Mouse (Mus musculus): ENCODE results near the gene Pard6b. TPM values are rescaled to one million over a fixed set of nuclear protein-coding genes. Genes with fewer than 3 reads are reported as not detected.

Pard6b gene
- 47.2 and 50.5 TPM in 2 replicates for polyA plus RNA-seq (2015; fragmentation: Nextera tagmentation; extraction: Ambion mirVana)

GRCm38 (mm10) chr2:168080431-168081246 lies at the start of gene Pard6b:
Gene Pard6b, plus strand, starts transcription at chr2:168081004.
- Histone ChIP-seq H3K9me3 (ENCODE audit: low read length) (no peaks in the 10 kb centered on the region), H3K4me1 (ENCODE audit: insufficient read depth, low read depth, low read length) (0 out of 2 replicates have a peak, but pooled peaks cover 4% of the 10 kb centered on the region), H3K27me3 (replicated peaks; ENCODE audit: insufficient read depth, low read length) (0 out of 2 replicates have a peak, but pooled peaks cover 6% of the 10 kb centered on the region), H3K4me3 (ENCODE audit: low read depth, low read length) (peak within 1 kb of the TSS; percentile 74), H3K4me2 (replicated peaks; ENCODE audit: low read depth, low read length) (peak within 1 kb of the TSS; percentile 92), H3K36me3 (ENCODE audit: insufficient read depth, low read length) (no peaks in the 10 kb centered on the region), H3K27ac (ENCODE audit: low read length) (peak within 1 kb of the TSS; percentile 96), H3K9ac (replicated peaks; ENCODE audit: low read depth) (peak within 1 kb of the TSS; percentile 80)
- TF ChIP-seq EP300 (IDR thresholded peaks at IDR 0.05) (no peak), CTCF (IDR thresholded peaks at IDR 0.05) (no peak)
- ATAC-seq = peak; percentile 82
- WGBS = 2% methylated on average over 85 of the region's 110 CpGs
- DNase-seq (ENCODE audit: low spot score) = peak; percentile 97

- no peak for DNase-seq (ENCODE audit: low spot score)
- 85% methylated on average over 2 of the region's 2 CpGs for WGBS
These were observed 49.0 kb upstream of the Pard6b start for GRCm38 (mm10) chr2:168031842-168032241.

GRCm38 (mm10) chr2:168033905-168034304 lies 46.9 kb upstream of the Pard6b start:
- no peaks in the 10 kb centered on the region for H3K36me3 ChIP-seq (ENCODE audit: insufficient read depth, low read length)
- TF ChIP-seq CTCF (IDR thresholded peaks at IDR 0.05) (no peak), EP300 (IDR thresholded peaks at IDR 0.05) (no peak)
- H3K4me1 ChIP-seq (ENCODE audit: insufficient read depth, low read depth, low read length) = no peaks in the 10 kb centered on the region
- H3K9me3 ChIP-seq (ENCODE audit: low read length) = no peaks in the 10 kb centered on the region
- H3K4me3 ChIP-seq (ENCODE audit: low read depth, low read length) = no peak overlapping the region
- no peak overlapping the region for H3K9ac ChIP-seq (replicated peaks; ENCODE audit: low read depth)
- DNase-seq (ENCODE audit: low spot score) (no peak), ATAC-seq (no peak)
- H3K27me3 ChIP-seq (replicated peaks; ENCODE audit: insufficient read depth, low read length) = no peaks in the 10 kb centered on the region
- H3K4me2 ChIP-seq (replicated peaks; ENCODE audit: low read depth, low read length) = no peak overlapping the region
- 55% methylated on average over 10 of the region's 10 CpGs for WGBS
- H3K27ac ChIP-seq (ENCODE audit: low read length) = no peak overlapping the region

More at GRCm38 (mm10) chr2:168031842-168032241, 49.0 kb upstream of the Pard6b start:
- ATAC-seq = no peak
- H3K27ac ChIP-seq (ENCODE audit: low read length) = no peak overlapping the region
- H3K27me3 ChIP-seq (replicated peaks; ENCODE audit: insufficient read depth, low read length) = no peaks in the 10 kb centered on the region
- no peak overlapping the region for H3K4me2 ChIP-seq (replicated peaks; ENCODE audit: low read depth, low read length)
- 0 out of 2 replicates have a peak, but pooled peaks cover 2% of the 10 kb centered on the region for H3K9me3 ChIP-seq (ENCODE audit: low read length)
- TF ChIP-seq CTCF (IDR thresholded peaks at IDR 0.05) (no peak), EP300 (IDR thresholded peaks at IDR 0.05) (no peak)
- H3K4me3 ChIP-seq (ENCODE audit: low read depth, low read length) = no peak overlapping the region
- H3K4me1 ChIP-seq (ENCODE audit: insufficient read depth, low read depth, low read length) = no peaks in the 10 kb centered on the region
- no peaks in the 10 kb centered on the region for H3K36me3 ChIP-seq (ENCODE audit: insufficient read depth, low read length)
- H3K9ac ChIP-seq (replicated peaks; ENCODE audit: low read depth) = no peak overlapping the region

- 95% methylated on average over 6 of the region's 6 CpGs for WGBS
- DNase-seq (ENCODE audit: low spot score) = no peak
- no peak overlapping the region for H3K27ac ChIP-seq (ENCODE audit: low read length)
These were observed 44.9 kb upstream of the Pard6b start for GRCm38 (mm10) chr2:168035907-168036306.

GRCm38 (mm10) chr2:168037063-168037462 lies 43.7 kb upstream of the Pard6b start:
- Histone ChIP-seq H3K4me3 (ENCODE audit: low read depth, low read length) (no peak overlapping the region), H3K27ac (ENCODE audit: low read length) (no peak overlapping the region), H3K27me3 (replicated peaks; ENCODE audit: insufficient read depth, low read length) (no peaks in the 10 kb centered on the region), H3K36me3 (ENCODE audit: insufficient read depth, low read length) (no peaks in the 10 kb centered on the region), H3K4me2 (replicated peaks; ENCODE audit: low read depth, low read length) (no peak overlapping the region), H3K9ac (replicated peaks; ENCODE audit: low read depth) (no peak overlapping the region), H3K4me1 (ENCODE audit: insufficient read depth, low read depth, low read length) (no peaks in the 10 kb centered on the region), H3K9me3 (ENCODE audit: low read length) (no peaks in the 10 kb centered on the region)
- DNase-seq (ENCODE audit: low spot score) (peak; percentile 48), ATAC-seq (no peak)
- WGBS = 23% methylated on average over 3 of the region's 3 CpGs
- TF ChIP-seq EP300 (IDR thresholded peaks at IDR 0.05) (no peak), CTCF (IDR thresholded peaks at IDR 0.05) (no peak)

More at GRCm38 (mm10) chr2:168035907-168036306, 44.9 kb upstream of the Pard6b start:
- Histone ChIP-seq H3K9me3 (ENCODE audit: low read length) (no peaks in the 10 kb centered on the region), H3K4me1 (ENCODE audit: insufficient read depth, low read depth, low read length) (no peaks in the 10 kb centered on the region), H3K36me3 (ENCODE audit: insufficient read depth, low read length) (no peaks in the 10 kb centered on the region), H3K9ac (replicated peaks; ENCODE audit: low read depth) (no peak overlapping the region), H3K27me3 (replicated peaks; ENCODE audit: insufficient read depth, low read length) (no peaks in the 10 kb centered on the region), H3K4me2 (replicated peaks; ENCODE audit: low read depth, low read length) (no peak overlapping the region), H3K4me3 (ENCODE audit: low read depth, low read length) (no peak overlapping the region)
- no peak for ATAC-seq
- TF ChIP-seq CTCF (IDR thresholded peaks at IDR 0.05) (no peak), EP300 (IDR thresholded peaks at IDR 0.05) (no peak)

GRCm38 (mm10) chr2:168040751-168041150 lies 40.1 kb upstream of the Pard6b start:
- Histone ChIP-seq H3K9ac (replicated peaks; ENCODE audit: low read depth) (no peak overlapping the region), H3K4me2 (replicated peaks; ENCODE audit: low read depth, low read length) (no peak overlapping the region), H3K4me1 (ENCODE audit: insufficient read depth, low read depth, low read length) (no peaks in the 10 kb centered on the region; the same call in 1 of the 2 replicates), H3K36me3 (ENCODE audit: insufficient read depth, low read length) (no peaks in the 10 kb centered on the region), H3K27ac (ENCODE audit: low read length) (no peak overlapping the region), H3K27me3 (replicated peaks; ENCODE audit: insufficient read depth, low read length) (no peaks in the 10 kb centered on the region), H3K9me3 (ENCODE audit: low read length) (no peaks in the 10 kb centered on the region), H3K4me3 (ENCODE audit: low read depth, low read length) (no peak overlapping the region)
- WGBS = 55% methylated on average over 3 of the region's 3 CpGs
- DNase-seq (ENCODE audit: low spot score) (no peak), ATAC-seq (no peak)
- no peak for TF ChIP-seq CTCF (IDR thresholded peaks at IDR 0.05)
- TF ChIP-seq EP300 (IDR thresholded peaks at IDR 0.05) = no peak
